ENCODE assay signal across 26 mouse cellular contexts in genomic region chr2:31042881-31043280, GRCm38 (mm10).
A peak's percentile ranks its signal among the peaks of the same experiment; 100 is the strongest.
DNase-seq lines count a peak whose midpoint lies in the region; ATAC-seq and TF ChIP-seq lines count a peak whose summit lies in the region.
"Had no signal": no experiment of that assay in that cellular context is flagged by ENCODE, and none has a peak within 500 bp of the region (broad histone marks: within the 10 kb centered on the region; RNA-seq: fewer than 3 reads in every experiment).

No protein-coding gene starts in this region.

- no peak overlapping the region for H3K4me2 ChIP-seq in forebrain, embryonic 13.5 days
- H3K4me2 ChIP-seq: embryonic facial prominence, embryonic 13.5 days; forebrain, embryonic 15.5 days; heart, embryonic 12.5 days; kidney, embryonic 15.5 days; limb, embryonic 15.5 days; lung, embryonic 14.5 days; midbrain, embryonic 12.5 days had no signal

- ATAC-seq in forebrain, embryonic 13.5 days = no peak
- ATAC-seq: forebrain, embryonic 15.5 days; intestine, postnatal 0 days had no signal

- intact Hi-C loops in gastrocnemius, postnatal 14 days (cut with DNase I; ENCODE audit: low total_unique reads) = no loop called here

- H3K4me1 ChIP-seq in ES-E14 (ENCODE audit: control insufficient read depth in 2 of 2, insufficient read depth in 2 of 2, low read length in 2 of 2, poor library complexity in 1 of 2) = peaks cover 3 to 11% of the 10 kb centered on the region in 2 experiments; a peak in 3 of 4 replicates
- peaks cover 4% of the 10 kb centered on the region; the same call in 1 of the 2 replicates for H3K4me1 ChIP-seq in embryonic fibroblast, embryonic 13.5 days (ENCODE audit: control insufficient read depth, insufficient read depth, low read length)
- H3K4me1 ChIP-seq in forebrain, embryonic 13.5 days = no peaks in the 10 kb centered on the region
- H3K4me1 ChIP-seq: embryonic facial prominence, embryonic 13.5 days; forebrain, embryonic 15.5 days; heart, embryonic 12.5 days; kidney, embryonic 15.5 days; limb, embryonic 15.5 days; midbrain, embryonic 12.5 days had no signal

- no peak for TF ChIP-seq CTCF in layer of hippocampus, adult 2 months (conservative IDR thresholded peaks at IDR 0.05)
- no peak for TF ChIP-seq CTCF in embryonic fibroblast, embryonic 13.5 days (IDR thresholded peaks at IDR 0.05; ENCODE audit: borderline replicate concordance, insufficient read depth, low read length)

- in situ Hi-C loops in ES-E14 (cut with MboI; ENCODE audit: low sequenced_read_pairs in 2 of 2, unreplicated experiment in 2 of 2) = no loop called here

- peaks cover 19% of the 10 kb centered on the region; the same call in 1 of the 2 replicates for H3K36me3 ChIP-seq in ES-E14 (ENCODE audit: control insufficient read depth, insufficient read depth, low read length, poor library complexity, severe bottlenecking)
- H3K36me3 ChIP-seq in forebrain, embryonic 13.5 days (ENCODE audit: poor library complexity, severe bottlenecking) = peaks cover 13% of the 10 kb centered on the region

- no peaks in the 10 kb centered on the region for H3K27me3 ChIP-seq in forebrain, embryonic 13.5 days
- H3K27me3 ChIP-seq: embryonic facial prominence, embryonic 13.5 days; forebrain, embryonic 15.5 days; heart, embryonic 12.5 days; kidney, embryonic 15.5 days; limb, embryonic 15.5 days; midbrain, embryonic 12.5 days had no signal

- no peaks in the 10 kb centered on the region for H3K9me3 ChIP-seq in ES-E14 (ENCODE audit: control insufficient read depth, insufficient read depth, low read depth, low read length)
- no peaks in the 10 kb centered on the region for H3K9me3 ChIP-seq in forebrain, embryonic 13.5 days (replicated peaks)
- H3K9me3 ChIP-seq: forebrain, embryonic 15.5 days; kidney, embryonic 15.5 days; limb, embryonic 15.5 days; midbrain, embryonic 12.5 days had no signal

- 90% methylated on average over 6 of the region's 6 CpGs for WGBS in forebrain, embryonic 13.5 days

- TF ChIP-seq POLR2A in embryonic fibroblast, embryonic 13.5 days (IDR thresholded peaks at IDR 0.05; ENCODE audit: low read depth, low read length) = no peak

- no peak overlapping the region for H3K4me3 ChIP-seq in layer of hippocampus, adult 2 months
- no peak overlapping the region for H3K4me3 ChIP-seq in ES-E14 (ENCODE audit: insufficient read depth in 1 of 2, low read depth in 1 of 2, low read length in 2 of 2, poor library complexity in 1 of 2, severe bottlenecking in 1 of 2)
- no peak overlapping the region for H3K4me3 ChIP-seq in embryonic fibroblast, embryonic 13.5 days (ENCODE audit: insufficient read depth, low read length)
- H3K4me3 ChIP-seq in forebrain, embryonic 13.5 days = no peak overlapping the region
- H3K4me3 ChIP-seq: embryonic facial prominence, embryonic 13.5 days; forebrain, embryonic 15.5 days; heart, embryonic 12.5 days; kidney, embryonic 15.5 days; limb, embryonic 15.5 days; midbrain, embryonic 12.5 days had no signal

- no peak for DNase-seq in layer of hippocampus, adult 2 months (ENCODE audit: low spot score in 2 of 2)
- no peak for DNase-seq in layer of hippocampus, adult 8-10 months (ENCODE audit: low spot score in 2 of 2)
- DNase-seq in ES-E14 (ENCODE audit: low read depth, low spot score) = no peak
- no peak for DNase-seq in gastrocnemius, postnatal 14 days
- DNase-seq in right cerebral cortex, postnatal 36 days (ENCODE audit: low spot score in 2 of 2) = no peak
- DNase-seq: adrenal gland, postnatal 36 days; cerebellum, adult 11 months; cerebellum, postnatal 10 days; gastrocnemius, postnatal 10 days; heart, adult 11 months; heart, postnatal 10 days; kidney, postnatal 36 days; layer of hippocampus, adult 9-11 months; left cerebral cortex, postnatal 4 days; lung, embryonic 14.5 days; thymus, adult 2 months had no signal

- no peak overlapping the region for H3K9ac ChIP-seq in ES-E14 (ENCODE audit: insufficient read depth, low read depth, low read length, poor library complexity, severe bottlenecking)
- no peak overlapping the region for H3K9ac ChIP-seq in forebrain, embryonic 13.5 days
- H3K9ac ChIP-seq: embryonic facial prominence, embryonic 13.5 days; forebrain, embryonic 15.5 days; heart, embryonic 12.5 days; kidney, embryonic 15.5 days; limb, embryonic 15.5 days; liver, embryonic 14.5 days; lung, embryonic 14.5 days; midbrain, embryonic 12.5 days had no signal

- H3K27ac ChIP-seq in layer of hippocampus, adult 2 months = 0 out of 2 replicates have a peak overlapping the region, but pooled peaks have one; percentile 5
- H3K27ac ChIP-seq in ES-E14 (ENCODE audit: insufficient read depth, low read depth, low read length, poor library complexity, severe bottlenecking) = peak overlapping the region; percentile 1; the same call in 1 of the 2 replicates
- peak overlapping the region; percentile 7; the same call in 1 of the 2 replicates for H3K27ac ChIP-seq in embryonic fibroblast, embryonic 13.5 days (ENCODE audit: insufficient read depth, low read length)
- H3K27ac ChIP-seq in forebrain, embryonic 13.5 days = no peak overlapping the region
- H3K27ac ChIP-seq: embryonic facial prominence, embryonic 13.5 days; forebrain, embryonic 15.5 days; kidney, embryonic 15.5 days; limb, embryonic 15.5 days; liver, embryonic 14.5 days; midbrain, embryonic 12.5 days had no signal

TF ChIP-seq in ES-E14, 5 proteins besides CTCF, POLR2A, EP300 and RAD21:
- no peak for TF ChIP-seq CHD2 (IDR thresholded peaks at IDR 0.05; ENCODE audit: low read depth, low read length)
- peak; percentile 90 for TF ChIP-seq MAFK (IDR thresholded peaks at IDR 0.05; ENCODE audit: insufficient read depth, low read depth, low read length)
